Mouse (Mus musculus): ENCODE data around the gene Arpp19. TPM values are rescaled to one million over a fixed set of nuclear protein-coding genes. Genes with fewer than 3 reads are reported as not detected.

Arpp19 gene
- polyA plus RNA-seq, 1 experiment = 94.9 TPM

- TF ChIP-seq POLR2A (IDR thresholded peaks at IDR 0.05; ENCODE audit: borderline replicate concordance, extremely low read depth, insufficient read depth, insufficient read length, poor library complexity, severe bottlenecking) (no peak), CTCF (IDR thresholded peaks at IDR 0.05; ENCODE audit: borderline replicate concordance, extremely low read depth, insufficient read depth, insufficient read length) (no peak)
- DNase-seq (ENCODE audit: low read depth) = no peak
These were observed 3.2 kb downstream of the Arpp19 start for GRCm38 (mm10) chr9:75040566-75040965.

- TF ChIP-seq CTCF (IDR thresholded peaks at IDR 0.05; ENCODE audit: borderline replicate concordance, extremely low read depth, insufficient read depth, insufficient read length) = no peak
- TF ChIP-seq POLR2A (IDR thresholded peaks at IDR 0.05; ENCODE audit: borderline replicate concordance, extremely low read depth, insufficient read depth, insufficient read length, poor library complexity, severe bottlenecking) = no peak
These were observed 4.6 kb downstream of the Arpp19 start for GRCm38 (mm10) chr9:75041840-75042525.

GRCm38 (mm10) chr9:75043191-75043590 is 5.8 kb downstream of the Arpp19 start:
- DNase-seq (ENCODE audit: low read depth) = no peak
- TF ChIP-seq CTCF (IDR thresholded peaks at IDR 0.05; ENCODE audit: borderline replicate concordance, extremely low read depth, insufficient read depth, insufficient read length) (no peak), POLR2A (IDR thresholded peaks at IDR 0.05; ENCODE audit: borderline replicate concordance, extremely low read depth, insufficient read depth, insufficient read length, poor library complexity, severe bottlenecking) (no peak)

More at GRCm38 (mm10) chr9:75041840-75042525, 4.6 kb downstream of the Arpp19 start:
- DNase-seq (ENCODE audit: low read depth) = no peak

- TF ChIP-seq CTCF (IDR thresholded peaks at IDR 0.05; ENCODE audit: borderline replicate concordance, extremely low read depth, insufficient read depth, insufficient read length) = no peak
- no peak for TF ChIP-seq POLR2A (IDR thresholded peaks at IDR 0.05; ENCODE audit: borderline replicate concordance, extremely low read depth, insufficient read depth, insufficient read length, poor library complexity, severe bottlenecking)
- DNase-seq (ENCODE audit: low read depth) = no peak
These were observed 9.7 kb downstream of the Arpp19 start for GRCm38 (mm10) chr9:75047079-75047478.

GRCm38 (mm10) chr9:75049100-75049499 is 11.7 kb downstream of the Arpp19 start:
- TF ChIP-seq POLR2A (IDR thresholded peaks at IDR 0.05; ENCODE audit: borderline replicate concordance, extremely low read depth, insufficient read depth, insufficient read length, poor library complexity, severe bottlenecking) = no peak
- TF ChIP-seq CTCF (IDR thresholded peaks at IDR 0.05; ENCODE audit: borderline replicate concordance, extremely low read depth, insufficient read depth, insufficient read length) = no peak
- no peak for DNase-seq (ENCODE audit: low read depth)

- TF ChIP-seq CTCF (IDR thresholded peaks at IDR 0.05; ENCODE audit: borderline replicate concordance, extremely low read depth, insufficient read depth, insufficient read length) (peak; percentile 85; the same call in 1 of the 2 replicates), POLR2A (IDR thresholded peaks at IDR 0.05; ENCODE audit: borderline replicate concordance, extremely low read depth, insufficient read depth, insufficient read length, poor library complexity, severe bottlenecking) (no peak)
- peak; percentile 90 for DNase-seq (ENCODE audit: low read depth)
These were observed 12.6 kb downstream of the Arpp19 start for GRCm38 (mm10) chr9:75050003-75050402.

GRCm38 (mm10) chr9:75051841-75052240 is 14.4 kb downstream of the Arpp19 start:
- TF ChIP-seq POLR2A (IDR thresholded peaks at IDR 0.05; ENCODE audit: borderline replicate concordance, extremely low read depth, insufficient read depth, insufficient read length, poor library complexity, severe bottlenecking) (no peak), CTCF (IDR thresholded peaks at IDR 0.05; ENCODE audit: borderline replicate concordance, extremely low read depth, insufficient read depth, insufficient read length) (no peak)
- DNase-seq (ENCODE audit: low read depth) = no peak

GRCm38 (mm10) chr9:75055046-75055445 is 17.6 kb downstream of the Arpp19 start:
- TF ChIP-seq CTCF (IDR thresholded peaks at IDR 0.05; ENCODE audit: borderline replicate concordance, extremely low read depth, insufficient read depth, insufficient read length) (no peak), POLR2A (IDR thresholded peaks at IDR 0.05; ENCODE audit: borderline replicate concordance, extremely low read depth, insufficient read depth, insufficient read length, poor library complexity, severe bottlenecking) (no peak)
- DNase-seq (ENCODE audit: low read depth) = no peak

GRCm38 (mm10) chr9:75064678-75065331 is 27.4 kb downstream of the Arpp19 start:
- TF ChIP-seq CTCF (IDR thresholded peaks at IDR 0.05; ENCODE audit: borderline replicate concordance, extremely low read depth, insufficient read depth, insufficient read length) (no peak), POLR2A (IDR thresholded peaks at IDR 0.05; ENCODE audit: borderline replicate concordance, extremely low read depth, insufficient read depth, insufficient read length, poor library complexity, severe bottlenecking) (no peak)
- DNase-seq (ENCODE audit: low read depth) = peak; percentile 11

GRCm38 (mm10) chr9:75070457-75071028 is 33.1 kb downstream of the Arpp19 start, which contains the start of gene Myo5a:
TSS of gene Myo5a (plus strand) at chr9:75071015.
- no peak for TF ChIP-seq CTCF (IDR thresholded peaks at IDR 0.05; ENCODE audit: borderline replicate concordance, extremely low read depth, insufficient read depth, insufficient read length)
- no peak for TF ChIP-seq POLR2A (IDR thresholded peaks at IDR 0.05; ENCODE audit: borderline replicate concordance, extremely low read depth, insufficient read depth, insufficient read length, poor library complexity, severe bottlenecking)
- DNase-seq (ENCODE audit: low read depth) = no peak

- peak; percentile 85 for TF ChIP-seq POLR2A (IDR thresholded peaks at IDR 0.05; ENCODE audit: borderline replicate concordance, extremely low read depth, insufficient read depth, insufficient read length, poor library complexity, severe bottlenecking)
- TF ChIP-seq CTCF (IDR thresholded peaks at IDR 0.05; ENCODE audit: borderline replicate concordance, extremely low read depth, insufficient read depth, insufficient read length) = no peak
- DNase-seq (ENCODE audit: low read depth) = peak; percentile 95
These were observed 33.8 kb downstream of the Arpp19 start for GRCm38 (mm10) chr9:75071029-75071705.
